In genomic region chr1:150993162-150994064, GRCm38 (mm10) we compare ENCODE assay signal across 9 mouse cellular contexts. TPM values are rescaled to one million over a fixed set of nuclear protein-coding genes. Genes with fewer than 3 reads are reported as not detected.
A peak's percentile ranks its signal among the peaks of the same experiment; 100 is the strongest.
DNase-seq lines count a peak whose midpoint lies in the region; ATAC-seq and TF ChIP-seq lines count a peak whose summit lies in the region.
"Had no signal": no experiment of that assay in that cellular context is flagged by ENCODE, and none has a peak within 500 bp of the region (broad histone marks: within the 10 kb centered on the region; RNA-seq: fewer than 3 reads in every experiment).

TSS of gene Hmcn1 (minus strand) at chr1:150993435.

- WGBS in lung, adult 2 months, result 1% methylated on average over 38 of the region's 38 CpGs

- peak within 1 kb of the TSS; percentile 85 for H3K4me3 ChIP-seq in lung, adult 2 months (replicated peaks; ENCODE audit: extremely low read depth, low read depth, low read length)

- peak; percentile 33; the same call in 1 of the 2 replicates for ATAC-seq in neutrophil, adult 5-6 weeks (ENCODE audit: extremely low read depth, insufficient number of reproducible peaks, low FRiP score, poor library complexity, severe bottlenecking)

- no peaks in the 10 kb centered on the region for H3K4me1 ChIP-seq in lung, adult 2 months (ENCODE audit: control insufficient read depth, insufficient read depth, low read length)

- TF ChIP-seq POLR2A in lung, adult 2 months (IDR thresholded peaks at IDR 0.05; ENCODE audit: borderline replicate concordance, extremely low read depth, low read depth, low read length), result peak; percentile 86

- DNase-seq in cerebellum, postnatal 4 days (ENCODE audit: low spot score in 2 of 2), result peak; percentile 27 to 30
- DNase-seq in cerebellum, adult 11 months, result no peak
- DNase-seq in brain, adult 2 months (ENCODE audit: low read depth, low spot score), result peak; percentile 8
- peak; percentile 21 to 29 for DNase-seq in gastrocnemius, postnatal 36 days
- DNase-seq in induced T-regulatory cell, adult 2 months (ENCODE audit: low read depth), result peak; percentile 63
- peak; percentile 64 for DNase-seq in lung, adult 2 months
- DNase-seq in urinary bladder, postnatal 14 days (ENCODE audit: low spot score), result peak; percentile 34

- intact Hi-C loops in gastrocnemius, postnatal 36 days (cut with DNase I), result no loop called here

- TF ChIP-seq CTCF in lung, adult 2 months (IDR thresholded peaks at IDR 0.05; ENCODE audit: insufficient read depth, low read length), result peak; percentile 51

RNA-seq across cellular contexts. Expression of gene Hmcn1, which starts in this region (rescaled TPM):
- 1 to 10 TPM; 4.9 to 5.4 TPM for total RNA-seq in gastrocnemius, postnatal 36 days (2021)
- 48.8 and 72.0 TPM in 2 replicates for polyA plus RNA-seq in lung, adult 2 months (2012; rRNA removed)
- total RNA-seq in neutrophil, adult 5-6 weeks (2017), result not detected in 2 replicates
- polyA plus RNA-seq: G1E had no signal

Comparison
In these comparisons a context has a peak if more than half of its experiments do, and no peak if none do; other contexts are left out.
1. Peak in ATAC-seq in neutrophil, adult 5-6 weeks; RNA of the gene not detected or under 1 TPM.